Mouse (Mus musculus): ENCODE measurements at regions not wholly inside any gene's neighbourhood (a gene's known extent, or its start where the extent isn't known, plus 50 kb on each side); places are given as distances from the start of the nearest gene placed in this dataset.
"Not testable (repeated sequence)": the region's sequence is repeated elsewhere in the genome, so short reads cannot be mapped to it uniquely, and the experiment has no call there.

GRCm38 (mm10) chr16:31508981-31509380, 86.9 kb downstream of the Bdh1 start:
- peak; percentile 72 for DNase-seq (ENCODE audit: low spot score)

GRCm38 (mm10) chr16:31510097-31510496, 88.0 kb downstream of the Bdh1 start:
- no peak for DNase-seq (ENCODE audit: low spot score)

DNA sequence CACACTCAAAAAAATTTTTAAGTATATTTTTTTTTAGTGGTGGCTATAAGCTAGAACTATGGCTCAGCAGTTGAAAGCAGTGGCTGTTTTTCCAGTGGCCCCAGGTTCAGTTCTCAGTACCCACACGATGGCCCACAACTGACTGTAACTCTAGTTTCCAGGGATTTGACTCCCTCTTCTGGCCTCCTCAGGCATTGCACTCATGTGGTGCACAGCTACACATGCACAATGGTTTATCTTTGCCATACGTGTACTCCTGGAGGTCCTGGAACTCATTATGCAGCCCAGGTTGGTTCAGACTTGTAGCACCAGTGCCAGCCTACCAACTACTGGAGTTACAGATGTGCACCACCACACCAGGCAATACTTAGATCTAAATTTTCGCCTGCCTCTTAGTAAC, 96.7 kb downstream of the Bdh1 start:
- DNase-seq (ENCODE audit: low spot score), result no peak

DNA sequence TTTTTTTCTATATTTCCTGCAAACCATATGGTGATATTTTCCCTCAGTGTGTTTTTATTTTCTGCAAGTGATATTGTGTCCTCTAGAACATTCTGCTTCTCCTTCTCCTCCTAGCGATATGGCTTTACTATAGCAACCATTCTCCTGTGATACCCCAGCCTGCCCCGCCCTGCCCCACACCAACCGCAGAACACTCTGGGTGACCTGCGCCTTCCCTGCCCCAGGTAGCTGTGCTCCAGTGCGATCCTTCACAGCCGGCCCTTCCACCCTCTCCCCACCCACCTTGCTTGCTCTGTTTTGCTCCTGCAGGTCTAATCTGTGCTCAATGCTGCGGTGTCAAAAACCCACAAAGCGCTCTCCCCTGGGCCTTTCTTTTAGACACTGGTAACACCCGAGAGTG, 98.0 kb downstream of the Bdh1 start:
- no peak for DNase-seq (ENCODE audit: low spot score)

- DNase-seq (ENCODE audit: low spot score), result no peak
Observed at GRCm38 (mm10) chr16:31521786-31522185, 99.7 kb downstream of the Bdh1 start.

DNA sequence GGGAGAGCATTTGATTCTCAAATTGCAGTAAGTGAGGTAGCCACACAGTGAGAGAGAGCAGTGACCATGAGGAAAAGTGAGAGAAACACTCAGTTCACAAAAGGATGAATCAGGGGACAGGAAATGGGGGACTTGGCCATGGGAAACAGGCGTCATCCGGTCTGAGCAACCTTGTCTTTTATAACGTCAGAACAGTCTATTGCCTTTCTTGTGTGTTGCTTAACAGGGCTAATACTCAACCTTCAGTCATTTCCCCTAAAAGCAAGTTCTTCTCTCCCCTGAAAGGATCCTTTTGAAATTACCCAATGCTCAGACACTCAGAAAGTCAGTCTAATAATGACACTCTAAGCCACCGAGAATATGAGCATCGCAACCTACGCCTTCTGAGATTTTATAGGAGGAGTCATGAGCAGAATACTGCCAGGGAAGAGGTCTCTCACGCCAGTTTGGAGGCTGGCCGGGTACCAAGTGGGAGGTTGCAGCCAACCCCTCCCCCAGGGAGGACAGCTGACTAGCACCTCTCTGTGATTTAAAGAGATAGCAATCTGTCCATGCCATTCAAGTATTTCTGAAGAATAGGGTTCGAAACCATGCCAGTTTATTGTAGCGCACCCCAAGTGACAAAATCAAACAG, 104.7 kb downstream of the Bdh1 start:
- no peak for DNase-seq (ENCODE audit: low spot score)

DNA sequence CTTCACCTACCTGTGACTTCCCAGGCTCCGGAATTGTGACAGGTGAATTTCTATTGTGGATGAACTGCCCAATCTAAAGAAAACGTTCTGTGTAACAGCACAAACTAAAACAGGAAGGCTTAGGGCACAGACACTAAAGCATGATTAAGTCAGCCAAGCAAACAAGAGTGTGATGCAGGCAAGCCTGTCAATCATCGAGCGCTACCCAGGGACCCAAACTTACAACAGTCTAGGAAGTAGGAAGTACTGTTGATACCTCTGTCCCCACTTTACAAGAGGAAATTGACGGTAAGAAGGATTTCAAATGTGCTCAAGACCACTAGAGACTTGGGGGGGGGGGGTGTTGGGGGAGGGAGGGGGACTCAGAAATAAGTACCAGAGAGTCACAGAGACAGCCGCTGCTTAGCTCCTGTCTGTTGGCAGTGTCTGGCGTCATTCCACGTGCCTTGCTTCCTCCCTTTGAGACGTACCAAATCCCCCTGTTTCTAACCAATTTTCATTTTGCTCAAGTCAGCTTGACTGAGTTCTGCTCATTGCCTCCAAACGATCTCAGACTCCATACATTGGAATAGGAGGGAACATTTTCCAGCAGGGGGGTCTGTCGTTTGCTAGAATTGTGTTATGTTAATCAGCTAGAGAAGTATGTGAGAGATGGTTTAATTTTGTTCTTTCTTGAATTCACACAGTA, 106.7 kb downstream of the Bdh1 start:
- no peak for DNase-seq (ENCODE audit: low spot score)

GRCm38 (mm10) chr16:31529284-31529958, 107.3 kb downstream of the Bdh1 start:
- no peak for DNase-seq (ENCODE audit: low spot score)

GRCm38 (mm10) chr16:31530090-31530489, 108.0 kb downstream of the Bdh1 start:
- DNase-seq (ENCODE audit: low spot score), result no peak

- no peak for DNase-seq (ENCODE audit: low spot score)
Observed at GRCm38 (mm10) chr16:31533196-31533777, 111.2 kb downstream of the Bdh1 start.

- DNase-seq (ENCODE audit: low spot score), result no peak
Observed at GRCm38 (mm10) chr16:31534923-31535523, 112.9 kb downstream of the Bdh1 start.

DNA sequence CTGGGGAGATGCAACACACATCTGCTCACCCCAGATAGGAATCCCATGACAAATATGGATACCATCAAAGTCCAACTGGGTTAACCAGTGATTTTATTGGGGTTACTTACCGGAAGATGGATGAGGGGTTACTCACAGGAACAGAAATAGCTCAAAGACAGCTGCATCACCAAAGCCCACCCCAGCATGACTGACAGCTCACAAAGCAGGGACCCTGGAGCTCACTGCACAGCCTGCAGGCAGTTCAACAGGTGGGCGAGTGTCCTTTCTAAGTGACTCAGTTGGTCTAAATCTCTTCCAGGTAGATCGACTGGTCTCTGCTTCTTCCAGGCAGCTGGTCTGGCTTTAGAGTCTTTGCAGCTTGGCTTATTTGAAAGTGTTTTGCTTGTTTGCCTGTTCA, 114.2 kb downstream of the Bdh1 start:
- no peak for DNase-seq (ENCODE audit: low spot score)

GRCm38 (mm10) chr16:31538606-31539005, 116.5 kb downstream of the Bdh1 start:
- no peak for DNase-seq (ENCODE audit: low spot score)

DNA sequence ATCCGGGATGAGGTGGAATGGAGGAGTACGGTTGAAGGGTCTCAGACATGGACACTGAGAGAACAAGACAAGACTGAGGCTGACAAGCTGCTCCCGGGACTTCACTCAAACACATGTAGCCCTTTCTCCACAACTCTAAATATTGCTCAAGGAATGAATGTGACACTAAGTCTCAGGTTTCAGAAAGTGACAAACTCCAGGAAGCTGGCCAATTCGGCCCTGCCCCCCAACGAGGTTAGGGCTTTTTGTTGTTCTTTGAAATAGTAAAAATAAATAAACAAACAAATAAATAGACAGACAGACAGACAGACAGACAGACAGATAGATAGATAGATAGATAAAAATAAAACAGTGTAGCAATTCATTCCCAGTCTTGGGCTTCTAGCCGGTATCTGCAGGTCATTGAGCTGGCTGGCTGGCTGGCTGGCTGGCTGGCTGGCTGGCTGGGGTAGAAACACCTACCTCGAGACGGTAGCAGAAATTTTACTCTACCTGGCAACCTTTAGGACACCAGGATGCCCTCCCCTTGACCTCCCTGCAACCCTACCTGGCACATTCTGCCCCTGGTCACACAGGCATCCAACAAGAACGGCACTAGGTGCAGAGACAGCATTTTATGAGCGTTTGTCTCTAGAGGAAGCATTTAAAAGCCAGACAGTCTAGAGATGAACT, 119.6 kb upstream of the Dlg1 start:
- no peak for DNase-seq (ENCODE audit: low spot score)

- no peak for DNase-seq (ENCODE audit: low spot score)
Observed at GRCm38 (mm10) chr16:31546062-31546827, 117.0 kb upstream of the Dlg1 start.

GRCm38 (mm10) chr16:31546828-31547224, 116.4 kb upstream of the Dlg1 start:
- DNase-seq (ENCODE audit: low spot score), result no peak

DNA sequence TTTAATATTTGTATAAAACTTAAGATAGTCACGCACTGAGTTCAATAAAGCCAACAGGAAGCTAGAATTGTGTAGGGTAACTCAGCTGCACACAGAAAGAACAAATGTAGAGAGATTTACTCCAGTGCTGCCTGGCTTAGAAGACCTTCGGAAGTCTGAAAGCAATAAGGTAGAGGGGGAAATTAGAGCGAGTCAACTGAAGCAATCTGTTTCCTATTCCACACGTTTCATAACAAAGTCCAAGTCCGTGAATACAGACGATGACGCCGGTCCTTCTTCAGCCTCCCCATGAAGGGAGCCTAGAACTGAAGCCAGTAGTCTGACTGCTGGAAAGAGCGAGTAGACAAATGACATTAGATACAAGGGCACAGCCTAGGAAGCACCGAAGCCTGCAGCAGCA, 115.9 kb upstream of the Dlg1 start:
- no peak for DNase-seq (ENCODE audit: low spot score)

GRCm38 (mm10) chr16:31549975-31550374, 113.3 kb upstream of the Dlg1 start:
- DNase-seq (ENCODE audit: low spot score), result no peak

- DNase-seq (ENCODE audit: low spot score), result not testable (repeated sequence)
Observed at GRCm38 (mm10) chr16:31550539-31550938, 112.7 kb upstream of the Dlg1 start.

DNA sequence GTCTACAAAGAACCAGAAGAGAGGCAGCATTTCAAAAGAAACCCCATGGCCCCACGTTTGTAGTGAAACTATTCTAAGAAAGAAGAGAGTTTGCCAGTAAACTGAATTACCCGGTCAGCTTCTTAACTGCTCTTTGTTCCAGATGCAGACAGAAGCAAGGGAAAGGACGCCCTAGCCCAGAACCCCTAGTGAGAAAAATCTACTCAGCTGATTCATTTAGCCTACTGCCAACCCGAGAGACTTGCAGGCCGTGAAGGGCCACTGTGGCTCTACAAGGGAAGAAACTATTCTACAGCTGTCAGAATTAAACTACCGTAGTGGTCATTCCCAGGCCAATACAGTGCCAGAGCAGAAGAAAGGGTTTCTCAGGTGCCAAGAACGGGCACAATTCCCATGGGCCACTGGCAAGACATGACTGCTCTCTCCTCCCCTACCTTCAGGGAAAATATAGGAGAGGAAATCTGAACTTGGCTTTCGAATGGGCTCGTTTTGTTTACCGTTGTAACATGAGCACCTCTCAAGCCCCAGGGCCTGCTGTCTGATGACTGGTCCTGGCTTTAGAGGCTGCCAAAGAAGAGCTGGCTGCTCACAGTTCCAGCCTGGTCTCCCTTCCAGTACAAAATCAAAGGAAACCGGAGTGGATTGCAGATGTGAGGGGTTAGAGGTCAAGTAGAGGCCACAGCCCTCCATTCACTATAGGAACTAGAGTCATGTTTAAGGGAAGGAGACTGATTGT, 111.7 kb upstream of the Dlg1 start:
- DNase-seq (ENCODE audit: low spot score), result no peak

All from ovary, postnatal 14 days (tissue).